Mouse (Mus musculus): ENCODE measurements around the gene Gm7173.
A peak's percentile ranks its signal among the peaks of the same experiment; 100 is the strongest.

Gene Gm7173

GRCm38 (mm10) chrX:79516977-79517645 is at the start of gene Gm7173:
TSS of gene Gm7173 (minus strand) at chrX:79517285.
- DNase-seq (ENCODE audit: low spot score in 2 of 2): peak; percentile 11 to 24

GRCm38 (mm10) chrX:79517646-79518016 is 546 bp upstream of the Gm7173 start:
- DNase-seq (ENCODE audit: low spot score in 2 of 2): no peak

DNA sequence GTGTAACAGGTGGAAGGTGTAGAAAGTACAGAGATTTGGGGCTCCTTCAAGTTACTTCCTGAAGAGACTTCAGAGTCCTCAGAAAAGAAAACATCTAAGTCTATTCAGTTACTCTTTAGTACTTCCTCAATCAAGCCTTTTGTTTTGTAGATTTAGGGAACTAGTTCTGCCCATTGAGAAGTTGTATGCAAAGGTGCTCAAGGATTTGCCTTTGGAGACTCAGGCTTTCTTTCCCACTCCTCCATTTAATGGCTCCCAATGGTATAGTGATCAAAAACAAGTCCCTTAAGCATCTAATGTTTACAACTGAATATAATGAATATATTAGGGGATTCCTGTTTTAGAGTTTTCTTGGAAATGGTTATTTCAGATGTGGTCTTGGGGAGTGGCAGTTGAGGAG is 200.3 kb downstream of the Gm7173 start:
- no peak for DNase-seq (ENCODE audit: low spot score in 2 of 2)
